10 mouse cellular contexts compared by ENCODE assay signal in genomic region chr10:59817528-59817927, GRCm38 (mm10).
DNase-seq lines count a peak whose midpoint lies in the region; ATAC-seq and TF ChIP-seq lines count a peak whose summit lies in the region.
"Had no signal": no experiment of that assay in that cellular context is flagged by ENCODE, and none has a peak within 500 bp of the region (broad histone marks: within the 10 kb centered on the region; RNA-seq: fewer than 3 reads in every experiment).

No protein-coding gene starts in this region.

- DNase-seq in embryo, embryonic 10 days (ENCODE audit: low spot score), result peak; percentile 39
- DNase-seq in embryo, embryonic 9.5 days (ENCODE audit: extremely low spot score), result no peak
- DNase-seq in liver, adult 2 months (ENCODE audit: extremely low read depth, low read depth, low spot score), result peak; percentile 31
- DNase-seq in liver, embryonic 11.5 days (ENCODE audit: low spot score), result no peak
- DNase-seq in cerebellum, adult 2 months, result peak; percentile 32 to 63
- DNase-seq in retina, embryonic 14.5 days (ENCODE audit: low spot score), result peak; percentile 59
- no peak for DNase-seq in adrenal gland, postnatal 25 days
- DNase-seq in layer of hippocampus, adult 8-10 months (ENCODE audit: low spot score in 2 of 2), result no peak

- H3K4me2 ChIP-seq in liver, embryonic 11.5 days, result no peak overlapping the region
- H3K4me2 ChIP-seq: limb, embryonic 13.5 days had no signal

- H3K79me2 ChIP-seq in liver, adult 2 months (ENCODE audit: control insufficient read depth, insufficient read depth, low read length), result no peaks in the 10 kb centered on the region

- H3K4me3 ChIP-seq in liver, adult 2 months (ENCODE audit: insufficient read depth, low read depth, low read length), result no peak overlapping the region
- no peak overlapping the region for H3K4me3 ChIP-seq in liver, embryonic 11.5 days (ENCODE audit: low read depth, low read length)
- no peak overlapping the region for H3K4me3 ChIP-seq in cerebellum, adult 2 months (replicated peaks; ENCODE audit: insufficient read depth, low read depth, low read length)
- H3K4me3 ChIP-seq: heart, embryonic 10.5 days; limb, embryonic 13.5 days had no signal

- no peak overlapping the region for H3K27ac ChIP-seq in liver, adult 2 months (replicated peaks; ENCODE audit: insufficient read depth, low read depth, low read length)
- no peak overlapping the region for H3K27ac ChIP-seq in liver, embryonic 11.5 days (ENCODE audit: low read depth, low read length)
- H3K27ac ChIP-seq in cerebellum, adult 2 months (ENCODE audit: insufficient read depth, low read length), result no peak overlapping the region
- H3K27ac ChIP-seq: heart, embryonic 10.5 days; limb, embryonic 13.5 days had no signal

- peak; percentile 33 for TF ChIP-seq CTCF in liver, adult 2 months (IDR thresholded peaks at IDR 0.05; ENCODE audit: low read depth, low read length)
- peak; percentile 73 for TF ChIP-seq CTCF in cerebellum, adult 2 months (IDR thresholded peaks at IDR 0.05; ENCODE audit: borderline replicate concordance, insufficient read depth, low read depth, low read length)

- no peaks in the 10 kb centered on the region for H3K4me1 ChIP-seq in liver, adult 2 months (ENCODE audit: control insufficient read depth, insufficient read depth, low read length)
- H3K4me1 ChIP-seq in liver, embryonic 11.5 days (replicated peaks; ENCODE audit: control insufficient read depth, insufficient read depth, low read length), result peaks cover 4% of the 10 kb centered on the region
- peaks cover 8% of the 10 kb centered on the region; the same call in 1 of the 2 replicates for H3K4me1 ChIP-seq in cerebellum, adult 2 months (ENCODE audit: control insufficient read depth, insufficient read depth, low read length)

- no peak overlapping the region for H3K9ac ChIP-seq in liver, adult 2 months (ENCODE audit: low read depth, low read length)
- H3K9ac ChIP-seq in liver, embryonic 11.5 days (ENCODE audit: low read depth, low read length), result no peak overlapping the region
- H3K9ac ChIP-seq: limb, embryonic 13.5 days had no signal

- H3K9me3 ChIP-seq in liver, embryonic 11.5 days (ENCODE audit: control insufficient read depth, low read length), result no peaks in the 10 kb centered on the region
- H3K9me3 ChIP-seq: heart, embryonic 10.5 days; limb, embryonic 13.5 days had no signal

- no peaks in the 10 kb centered on the region for H3K27me3 ChIP-seq in liver, adult 2 months (ENCODE audit: control insufficient read depth, insufficient read depth, low read length)
- no peaks in the 10 kb centered on the region for H3K27me3 ChIP-seq in liver, embryonic 11.5 days (replicated peaks; ENCODE audit: control insufficient read depth, insufficient read depth, low read length)
- no peaks in the 10 kb centered on the region for H3K27me3 ChIP-seq in cerebellum, adult 2 months (ENCODE audit: control insufficient read depth, insufficient read depth, low read length)
- H3K27me3 ChIP-seq: limb, embryonic 13.5 days had no signal

- TF ChIP-seq POLR2A in liver, adult 2 months (IDR thresholded peaks at IDR 0.05; ENCODE audit: extremely low read depth, insufficient read depth, low read length), result no peak
- TF ChIP-seq POLR2A in cerebellum, adult 2 months (IDR thresholded peaks at IDR 0.05; ENCODE audit: borderline replicate concordance, insufficient read depth, low read length), result no peak

- no peak for ATAC-seq in liver, embryonic 11.5 days (replicated peaks; ENCODE audit: low FRiP score)

- WGBS in liver, adult 2 months, result 32% methylated on average over 2 of the region's 2 CpGs
- WGBS in liver, embryonic 11.5 days, result 40% methylated on average over 2 of the region's 2 CpGs
- WGBS in cerebellum, adult 2 months, result 15% methylated on average over 2 of the region's 2 CpGs

- H3K36me3 ChIP-seq in liver, adult 2 months (ENCODE audit: control insufficient read depth, insufficient read depth, low read length), result no peaks in the 10 kb centered on the region
- H3K36me3 ChIP-seq in liver, embryonic 11.5 days (ENCODE audit: control insufficient read depth, insufficient read depth, low read length), result no peaks in the 10 kb centered on the region
- H3K36me3 ChIP-seq: heart, embryonic 10.5 days; limb, embryonic 13.5 days had no signal

Comparison
In these comparisons a context has a peak if more than half of its experiments do, and no peak if none do; other contexts are left out.
1. DNase-seq: peak in embryo, embryonic 10 days (single experiment), liver, adult 2 months (single experiment), cerebellum, adult 2 months (2 of 2) and retina, embryonic 14.5 days (single experiment); none in embryo, embryonic 9.5 days (single experiment), liver, embryonic 11.5 days (single experiment), adrenal gland, postnatal 25 days (single experiment) and layer of hippocampus, adult 8-10 months (0 of 2).